Mouse (Mus musculus): Measurements from ENCODE around the gene Krtap29-1. TPM values are rescaled to one million over a fixed set of nuclear protein-coding genes. Genes with fewer than 3 reads are reported as not detected.

Gene Krtap29-1
- total RNA-seq, 4 experiments from 2014 or later = not detected

- no peak for DNase-seq (ENCODE audit: low spot score)
Observed at GRCm38 (mm10) chr11:99948175-99948574, 30.7 kb downstream of the Krtap29-1 start, which contains the start of gene Krtap9-5. Gene Krtap9-5, plus strand, starts transcription at chr11:99948475.

- DNase-seq (ENCODE audit: low spot score) = no peak
Observed at GRCm38 (mm10) chr11:99937751-99938264, 41.0 kb downstream of the Krtap29-1 start.

- no peak for DNase-seq (ENCODE audit: low spot score)
Observed at GRCm38 (mm10) chr11:99935991-99936390, 42.9 kb downstream of the Krtap29-1 start, which contains the start of gene Krtap31-2. Gene Krtap31-2, plus strand, starts transcription at chr11:99936291.

Other genes with a start within 250 kb of the Krtap29-1 start
- not detected for gene Gm14180, start 244.8 kb downstream of the Krtap29-1 start, total RNA-seq (2022)
- gene Gm11595, start 206.1 kb downstream of the Krtap29-1 start, total RNA-seq (2022) = not detected
- not detected for gene Krtap4-8, start 198.3 kb downstream of the Krtap29-1 start, total RNA-seq (2022)
- not detected for gene Krtap4-9, start 193.9 kb downstream of the Krtap29-1 start, total RNA-seq (2022)
- not detected for gene Gm11596, start 185.6 kb downstream of the Krtap29-1 start, total RNA-seq (2022)
- gene Gm11569, start 180.1 kb downstream of the Krtap29-1 start, total RNA-seq (2022) = not detected
- not detected for gene Gm11554, start 174.6 kb downstream of the Krtap29-1 start, total RNA-seq (2022)
- not detected for gene Krtap4-13, start 169.2 kb downstream of the Krtap29-1 start, total RNA-seq (2022)
- gene Gm11564, start 163.4 kb downstream of the Krtap29-1 start, total RNA-seq (2022) = not detected
- gene 2300003K06Rik, start 141.0 kb downstream of the Krtap29-1 start, total RNA-seq (2022) = not detected
- gene Krtap4-16, start 127.4 kb downstream of the Krtap29-1 start, total RNA-seq (2022) = not detected
- not detected for gene Gm11568, start 121.1 kb downstream of the Krtap29-1 start, total RNA-seq (2022)
- gene Gm11559, start 114.6 kb downstream of the Krtap29-1 start, total RNA-seq (2022) = not detected
- gene Krtap9-1, start 105.7 kb downstream of the Krtap29-1 start, total RNA-seq (2022) = not detected
- gene Gm11567, start 99.9 kb downstream of the Krtap29-1 start, total RNA-seq (2022) = not detected
- gene Krtap31-1, start 71.1 kb downstream of the Krtap29-1 start, total RNA-seq (2022) = not detected
- gene Gm11565, start 64.3 kb downstream of the Krtap29-1 start, total RNA-seq (2022) = not detected
- not detected for gene Krtap31-2, start 42.8 kb downstream of the Krtap29-1 start, total RNA-seq (2022)
- not detected for gene Krtap9-5, start 30.6 kb downstream of the Krtap29-1 start, total RNA-seq (2022)
- not detected for gene Krtap16-1, start 7.5 kb upstream of the Krtap29-1 start, total RNA-seq (2022)
- not detected for gene Krtap17-1, start 14.9 kb upstream of the Krtap29-1 start, total RNA-seq (2022)
- gene Krt33a, start 37.2 kb upstream of the Krtap29-1 start, total RNA-seq (2022) = not detected
- not detected for gene Krt33b, start 50.8 kb upstream of the Krtap29-1 start, total RNA-seq (2022)
- gene Krt34, start 62.5 kb upstream of the Krtap29-1 start, total RNA-seq (2022) = not detected
- gene Krt31, start 71.5 kb upstream of the Krtap29-1 start, total RNA-seq (2022) = not detected
- not detected for gene Krt32, start 109.2 kb upstream of the Krtap29-1 start, total RNA-seq (2022)
- gene Krt35, start 117.2 kb upstream of the Krtap29-1 start, total RNA-seq (2022) = not detected
- not detected for gene Krt36, start 126.6 kb upstream of the Krtap29-1 start, total RNA-seq (2022)
- not detected for gene Krt13, start 142.5 kb upstream of the Krtap29-1 start, total RNA-seq (2022)
- under 1 TPM in 1 of 4 experiments, not detected in 3; 0.92 TPM for gene Krt15, start 156.9 kb upstream of the Krtap29-1 start, total RNA-seq (2022)
- 1 to 10 TPM; 4.6 to 9.6 (median 6.7) TPM for gene Krt19, start 169.6 kb upstream of the Krtap29-1 start, total RNA-seq (2022)
- gene Krt9, start 214.2 kb upstream of the Krtap29-1 start, total RNA-seq (2022) = not detected
- under 1 TPM in 2 of 4 experiments, not detected in 2; 0.25 to 0.63 TPM for gene Krt14, start 228.5 kb upstream of the Krtap29-1 start, total RNA-seq (2022)